Mouse (Mus musculus) MEL (cell line): ENCODE results near the gene Plekhg3. TPM values are rescaled to one million over a fixed set of nuclear protein-coding genes. Genes with fewer than 3 reads are reported as not detected.

ENCODE experiments used
- DNase-seq: peaks from one replicate; pipeline ENCODE4 v3.0.0; 2011; ENCODE audit warnings: low read depth, low spot score
- H3K27ac ChIP-seq: 2 replicates; pipeline ENCODE4 v1.5.1; 2012; ENCODE audit warnings: low read depth, mild to moderate bottlenecking, control low read depth, low read length, moderate library complexity; ENCODE audit not compliant: control insufficient read depth
- H3K27me3 ChIP-seq, 2 experiments: fragments of 150-350 bp in 1 of 2; sonication (generic) in 1 of 2; 2 replicates each; pipeline ENCODE4 v1.6.1; 2012; ENCODE audit warnings: low read length in 2 of 2, mild to moderate bottlenecking in 2 of 2, improper control_type of control experiment in 1 of 2, moderate library complexity in 1 of 2; ENCODE audit not compliant: insufficient read depth in 2 of 2, control insufficient read depth in 1 of 2
- H3K36me3 ChIP-seq, 2 experiments: 2 replicates each; pipeline ENCODE4 v1.6.1; 2012 to 2014; ENCODE audit warnings: low read length in 2 of 2, improper control_type of control experiment in 1 of 2, inconsistent platforms in 1 of 2, mild to moderate bottlenecking in 1 of 2; ENCODE audit not compliant: insufficient read depth in 2 of 2, control insufficient read depth in 1 of 2
- H3K4me1 ChIP-seq, 2 experiments: fragments of 150-350 bp in 1 of 2; sonication (generic) in 1 of 2; 2 replicates each; pipeline ENCODE4 v1.6.1; 2012; ENCODE audit warnings: low read length in 2 of 2, improper control_type of control experiment in 1 of 2, mild to moderate bottlenecking in 1 of 2; ENCODE audit not compliant: insufficient read depth in 2 of 2, control insufficient read depth in 1 of 2
- H3K4me3 ChIP-seq, 2 experiments: fragments of 150-350 bp in 1 of 2; sonication (generic) in 1 of 2; 2 replicates each; pipeline ENCODE4 v1.5.1; 2012; ENCODE audit warnings: low read depth in 2 of 2, low read length in 2 of 2, mild to moderate bottlenecking in 2 of 2, moderate library complexity in 2 of 2, control low read depth in 1 of 2, improper control_type of control experiment in 1 of 2; ENCODE audit not compliant: control insufficient read depth in 1 of 2, insufficient read depth in 1 of 2
- H3K79me2 ChIP-seq: 2 replicates; pipeline ENCODE4 v1.6.1; 2012; ENCODE audit warnings: mild to moderate bottlenecking, low read length, moderate library complexity; ENCODE audit not compliant: control insufficient read depth, poor library complexity, insufficient read depth
- H3K9ac ChIP-seq: 2 replicates; pipeline ENCODE4 v1.6.1; 2012; ENCODE audit warnings: low read depth, mild to moderate bottlenecking, control low read depth, low read length, moderate library complexity; ENCODE audit not compliant: control insufficient read depth, poor library complexity, severe bottlenecking
- H3K9me3 ChIP-seq: fragments of 150-350 bp; sonication (generic); replicated peaks from 2 replicates; pipeline ENCODE4 v1.6.1; 2012; ENCODE audit warnings: mild to moderate bottlenecking, low read length, improper control_type of control experiment, moderate library complexity; ENCODE audit not compliant: insufficient read depth
- CHD1 ChIP-seq: IDR thresholded peaks from 2 replicates; pipeline ENCODE4 v1.6.1; 2012; ENCODE audit warnings: low read depth, mild to moderate bottlenecking, inconsistent platforms, low read length, improper control_type of control experiment
- EP300 ChIP-seq, 2 experiments: IDR thresholded peaks; 2 replicates each; pipeline ENCODE4 v1.6.1; 2011; ENCODE audit warnings: improper control_type of control experiment in 2 of 2, low read length in 2 of 2, low read depth in 1 of 2, mild to moderate bottlenecking in 1 of 2
- ETS1 ChIP-seq: IDR thresholded peaks from 2 replicates; pipeline ENCODE4 v1.6.1; 2012; ENCODE audit warnings: low read depth, mild to moderate bottlenecking, inconsistent platforms, low read length, improper control_type of control experiment, moderate library complexity
- GATA1 ChIP-seq: IDR thresholded peaks from 2 replicates; pipeline ENCODE4 v1.6.1; 2011; ENCODE audit warnings: low read depth, low read length, improper control_type of control experiment
- JUND ChIP-seq: IDR thresholded peaks from 2 replicates; pipeline ENCODE4 v1.6.1; 2011; ENCODE audit warnings: low read depth, mild to moderate bottlenecking, improper control_type of control experiment, low read length
- MAFK ChIP-seq: IDR thresholded peaks from 2 replicates; pipeline ENCODE4 v1.6.1; 2011; ENCODE audit warnings: low read depth, mild to moderate bottlenecking, low read length, improper control_type of control experiment, borderline replicate concordance
- MEF2A ChIP-seq: IDR thresholded peaks from 2 replicates; pipeline ENCODE4 v1.6.1; 2014; ENCODE audit warnings: low read depth, mild to moderate bottlenecking, inconsistent platforms, low read length, improper control_type of control experiment; ENCODE audit not compliant: poor library complexity, insufficient replicate concordance, severe bottlenecking; ENCODE audit errors: extremely low read depth
- POLR2AphosphoS2 ChIP-seq: IDR thresholded peaks from 2 replicates; pipeline ENCODE4 v1.6.1; 2011; ENCODE audit warnings: low read length, improper control_type of control experiment
- RCOR1 ChIP-seq: IDR thresholded peaks from 2 replicates; pipeline ENCODE4 v1.6.1; 2012; ENCODE audit warnings: low read depth, mild to moderate bottlenecking, inconsistent platforms, low read length, improper control_type of control experiment
- ZC3H11A ChIP-seq: IDR thresholded peaks from 2 replicates; pipeline ENCODE4 v1.6.1; 2012; ENCODE audit warnings: low read depth, mild to moderate bottlenecking, inconsistent platforms, low read length, improper control_type of control experiment
- ZKSCAN1 ChIP-seq: IDR thresholded peaks from 2 replicates; pipeline ENCODE4 v1.6.1; 2012; ENCODE audit warnings: low read depth, mild to moderate bottlenecking, inconsistent platforms, low read length, improper control_type of control experiment, moderate library complexity
- ZNF384 ChIP-seq: IDR thresholded peaks from 2 replicates; pipeline ENCODE4 v1.6.1; 2012; ENCODE audit warnings: low read depth, mild to moderate bottlenecking, inconsistent platforms, low read length, improper control_type of control experiment
- polyA plus RNA-seq, 2 experiments: library from polyadenylated mRNA; stranded (reverse) in 1 of 2; unstranded in 1 of 2; fragments of >175 nt in 1 of 2; fragments of >200 nt in 1 of 2; gene quantifications; 2 replicates each; pipeline versions ENCODE4 v1.2.1 to v1.2.4; 2012; ENCODE audit warnings: low replicate concordance in 2 of 2, low read depth in 1 of 2; ENCODE audit not compliant: insufficient read length in 2 of 2, insufficient read depth in 1 of 2, missing spikeins in 1 of 2
- total RNA-seq: library from RNA; depleted of rRNA; stranded (reverse); fragments of 300-350 nt; gene quantifications from 2 replicates; pipeline ENCODE4 v1.2.3, GENCODE M21; 2012

The Plekhg3 gene
- total and polyA plus RNA-seq, 3 experiments: 0.92 to 7.0 TPM; not detected in 1

- no peak for TF ChIP-seq JUND
- TF ChIP-seq ZC3H11A: no peak
- peak; percentile 86 for TF ChIP-seq ZKSCAN1
- TF ChIP-seq, all 39 proteins: peak for 10
Measured at GRCm38 (mm10) chr12:76527245-76527881, 3.3 kb upstream of the Plekhg3 start (continued).

- DNase-seq: no peak
- Histone ChIP-seq H3K27ac (no peak overlapping the region), H3K79me2 (no peaks in the 10 kb centered on the region), H3K9ac (no peak overlapping the region), H3K9me3 (no peaks in the 10 kb centered on the region), H3K4me1 (peaks cover 7 to 13% of the 10 kb centered on the region in 2 experiments), H3K36me3 (peaks cover 0 to 14% of the 10 kb centered on the region in 2 experiments; a peak in 2 of 4 replicates), H3K4me3 (no peak overlapping the region), H3K27me3 (peaks cover 0 to 2% of the 10 kb centered on the region in 2 experiments; a peak in 2 of 4 replicates)
- no peak for TF ChIP-seq ZNF384
- no peak for TF ChIP-seq MAFK
- no peak for TF ChIP-seq CHD1
- no peak for TF ChIP-seq MEF2A
Measured at GRCm38 (mm10) chr12:76528766-76529165, 1.9 kb upstream of the Plekhg3 start.

- peak overlapping the region; percentile 66 to 86 for H3K4me3 ChIP-seq
- H3K4me1 ChIP-seq: peaks cover 16 to 34% of the 10 kb centered on the region in 2 experiments
- H3K27ac ChIP-seq: no peak overlapping the region
- H3K79me2 ChIP-seq: no peaks in the 10 kb centered on the region; the same call in 1 of the 2 replicates
- no peak overlapping the region for H3K9ac ChIP-seq
- peak; percentile 98 for TF ChIP-seq RCOR1
- peak; percentile 50; the same call in 1 of the 2 replicates for TF ChIP-seq ZNF384
- no peak for TF ChIP-seq POLR2AphosphoS2
- 0 out of 4 replicates have a peak, but pooled peaks of 1 of the 2 experiments have one; percentile 16 for TF ChIP-seq EP300 (IDR thresholded peaks at IDR 0.05; ENCODE audit: low read depth in 1 of 2, low read length in 2 of 2)
- peak; percentile 30; the same call in 1 of the 2 replicates for TF ChIP-seq GATA1
- TF ChIP-seq ZC3H11A: no peak
- peak; percentile 27; the same call in 1 of the 2 replicates for TF ChIP-seq ETS1
- H3K36me3 ChIP-seq: peaks cover 0 to 27% of the 10 kb centered on the region in 2 experiments; a peak in 2 of 4 replicates
- H3K9me3 ChIP-seq: no peaks in the 10 kb centered on the region
- peaks cover 0 to 2% of the 10 kb centered on the region in 2 experiments; a peak in 2 of 4 replicates for H3K27me3 ChIP-seq
- DNase-seq: no peak
Measured at GRCm38 (mm10) chr12:76531986-76532925, 1.6 kb downstream of the Plekhg3 start.
